Mouse (Mus musculus) liver, embryonic 14.5 days (tissue): ENCODE data around the gene 4933417A18Rik.

Experiments used
- CTCF ChIP-seq: IDR thresholded peaks from 2 replicates; pipeline ENCODE4 v1.5.1; 2016; ENCODE audit warnings: antibody characterized with exemption, low read depth, control low read depth
- EP300 ChIP-seq: IDR thresholded peaks from 2 replicates; pipeline ENCODE4 v1.6.1; 2016; ENCODE audit warnings: antibody characterized with exemption, low read depth

GRCm38 (mm10) chr13:34977410-34977809 is 53.2 kb downstream of the 4933417A18Rik start:
- TF ChIP-seq CTCF (no peak), EP300 (peak; percentile 10; the same call in 1 of the 2 replicates)
